ENCODE assay signal across 15 mouse cellular contexts in the genomic region with DNA sequence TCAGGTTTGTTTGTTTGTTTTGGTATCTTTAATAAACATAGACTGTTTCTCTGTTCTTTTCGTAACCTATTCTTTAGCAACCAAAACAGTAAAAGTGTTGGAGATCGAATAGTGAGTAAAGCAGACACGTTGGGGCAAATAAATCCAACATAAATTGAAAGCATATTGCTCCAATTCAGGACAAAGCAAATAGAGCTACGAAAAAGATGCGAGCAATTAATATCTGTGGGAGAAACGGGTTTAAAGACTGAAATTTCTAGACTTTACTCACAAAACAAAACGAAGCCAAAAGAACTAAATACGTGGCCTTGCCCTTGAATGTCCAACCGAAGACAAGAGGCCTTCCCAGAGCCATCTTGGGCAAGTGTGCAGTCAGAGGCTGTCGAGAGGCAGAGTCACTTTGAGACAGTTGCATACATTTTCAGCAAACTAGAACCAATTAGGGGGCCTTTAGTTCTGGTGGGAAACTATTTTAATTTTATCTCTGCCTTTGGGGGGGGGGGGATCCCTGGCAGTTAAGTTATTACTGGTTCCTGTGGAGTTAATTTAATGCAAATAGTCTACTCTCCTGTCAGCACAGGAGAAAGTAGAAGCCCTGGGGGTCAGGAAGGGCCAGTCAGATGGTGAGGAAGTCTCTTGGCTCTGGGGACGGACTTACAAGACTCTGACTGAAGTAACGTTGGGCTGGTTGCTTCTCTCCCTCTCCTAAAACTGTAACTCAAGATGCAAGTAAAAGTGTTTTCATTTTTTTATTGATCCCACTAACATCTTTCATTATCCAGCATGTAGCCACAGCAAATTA. TPM values are rescaled to one million over a fixed set of nuclear protein-coding genes. Genes with fewer than 3 reads are reported as not detected.
DNase-seq lines count a peak whose midpoint lies in the region; ATAC-seq lines count a peak whose summit lies in the region.
"Had no signal": no experiment of that assay in that cellular context is flagged by ENCODE, and none has a peak within 500 bp of the region (broad histone marks: within the 10 kb centered on the region; RNA-seq: fewer than 3 reads in every experiment).

No protein-coding gene starts in this region.

- H3K36me3 ChIP-seq in neural tube, embryonic 15.5 days: no peaks in the 10 kb centered on the region
- no peaks in the 10 kb centered on the region for H3K36me3 ChIP-seq in hindbrain, embryonic 14.5 days (replicated peaks; ENCODE audit: control insufficient read depth, insufficient read depth)
- no peaks in the 10 kb centered on the region for H3K36me3 ChIP-seq in midbrain, embryonic 11.5 days (ENCODE audit: control insufficient read depth, insufficient read depth, low read length)
- H3K36me3 ChIP-seq: embryonic facial prominence, embryonic 12.5 days; liver, embryonic 15.5 days had no signal

- no peaks in the 10 kb centered on the region for H3K9me3 ChIP-seq in neural tube, embryonic 15.5 days (replicated peaks)
- H3K9me3 ChIP-seq in hindbrain, embryonic 14.5 days (ENCODE audit: control insufficient read depth, low read length): no peaks in the 10 kb centered on the region
- H3K9me3 ChIP-seq in midbrain, embryonic 11.5 days (ENCODE audit: control insufficient read depth, low read length): no peaks in the 10 kb centered on the region
- H3K9me3 ChIP-seq: embryonic facial prominence, embryonic 12.5 days; liver, embryonic 15.5 days had no signal

- no peak for ATAC-seq in neural tube, embryonic 15.5 days (ENCODE audit: low FRiP score)
- no peak for ATAC-seq in hindbrain, embryonic 14.5 days (ENCODE audit: low FRiP score)
- ATAC-seq in midbrain, embryonic 11.5 days (ENCODE audit: low FRiP score): no peak

- no peak overlapping the region for H3K9ac ChIP-seq in neural tube, embryonic 15.5 days (replicated peaks)
- peak overlapping the region; percentile 53; the same call in 1 of the 2 replicates for H3K9ac ChIP-seq in hindbrain, embryonic 14.5 days
- no peak overlapping the region for H3K9ac ChIP-seq in midbrain, embryonic 11.5 days (ENCODE audit: low read length)
- H3K9ac ChIP-seq: embryonic facial prominence, embryonic 12.5 days had no signal

- no peak overlapping the region for H3K27ac ChIP-seq in neural tube, embryonic 15.5 days (replicated peaks)
- H3K27ac ChIP-seq in hindbrain, embryonic 14.5 days: peak overlapping the region; percentile 77; the same call in 1 of the 2 replicates
- peak overlapping the region; percentile 56; the same call in 1 of the 2 replicates for H3K27ac ChIP-seq in midbrain, embryonic 11.5 days (ENCODE audit: low read depth, low read length)
- H3K27ac ChIP-seq: embryonic facial prominence, embryonic 12.5 days; liver, embryonic 15.5 days had no signal

- DNase-seq in neural tube, embryonic 10.5 days (ENCODE audit: extremely low spot score, low spot score): peak; percentile 37
- no peak for DNase-seq in hindbrain, embryonic 14.5 days (ENCODE audit: low spot score)
- no peak for DNase-seq in midbrain, embryonic 11.5 days (ENCODE audit: low spot score, missing footprints)
- DNase-seq in retina, postnatal 1 day: peak; percentile 30
- no peak for DNase-seq in urinary bladder, postnatal 36 days (ENCODE audit: low spot score in 2 of 2)
- DNase-seq in right cerebral cortex, postnatal 10 days (ENCODE audit: low spot score in 2 of 2): no peak
- no peak for DNase-seq in cerebellum, adult 9-10 months
- DNase-seq: adrenal gland, postnatal 25 days; cerebellum, adult 11-12 months; kidney, postnatal 14 days; spleen, adult 18-20 months had no signal

- H3K4me2 ChIP-seq in neural tube, embryonic 15.5 days: no peak overlapping the region
- peak overlapping the region; percentile 78 for H3K4me2 ChIP-seq in hindbrain, embryonic 14.5 days (replicated peaks)
- peak overlapping the region; percentile 89 for H3K4me2 ChIP-seq in midbrain, embryonic 11.5 days

- peaks cover 19% of the 10 kb centered on the region for H3K4me1 ChIP-seq in neural tube, embryonic 15.5 days
- H3K4me1 ChIP-seq in hindbrain, embryonic 14.5 days (replicated peaks; ENCODE audit: control insufficient read depth, insufficient read depth, low read length): peaks cover 12% of the 10 kb centered on the region
- H3K4me1 ChIP-seq in midbrain, embryonic 11.5 days (ENCODE audit: control insufficient read depth, insufficient read depth, low read length): peaks cover 23% of the 10 kb centered on the region

- no peak overlapping the region for H3K4me3 ChIP-seq in neural tube, embryonic 15.5 days (replicated peaks)
- H3K4me3 ChIP-seq in hindbrain, embryonic 14.5 days (replicated peaks; ENCODE audit: low read length): peak overlapping the region; percentile 37
- peak overlapping the region; percentile 47 for H3K4me3 ChIP-seq in midbrain, embryonic 11.5 days (ENCODE audit: low read depth, low read length)

- whole genome bisulfite sequencing in neural tube, embryonic 15.5 days: 3% methylated on average over 12 of the region's 12 CpGs
- 4% methylated on average over 12 of the region's 12 CpGs for WGBS in hindbrain, embryonic 14.5 days
- 1% methylated on average over 12 of the region's 12 CpGs for WGBS in midbrain, embryonic 11.5 days

- H3K27me3 ChIP-seq in neural tube, embryonic 15.5 days (replicated peaks): peaks cover 77% of the 10 kb centered on the region
- H3K27me3 ChIP-seq in hindbrain, embryonic 14.5 days (ENCODE audit: control insufficient read depth, insufficient read depth, low read length): peaks cover 90% of the 10 kb centered on the region
- H3K27me3 ChIP-seq in midbrain, embryonic 11.5 days (ENCODE audit: control insufficient read depth, insufficient read depth, low read length): peaks cover 88% of the 10 kb centered on the region

RNA-seq across cellular contexts. Expression of a gene that starts 11.5 kb away (rescaled TPM):
- 2.6 and 3.5 TPM in 2 replicates for polyA plus RNA-seq in neural tube, embryonic 15.5 days (2015; fragmentation: Nextera tagmentation; extraction: Ambion mirVana)
- 6.0 and 6.1 TPM in 2 replicates for polyA plus RNA-seq in hindbrain, embryonic 14.5 days (2014; fragmentation: Nextera tagmentation; extraction: Ambion mirVana)
- 14.7 and 14.8 TPM in 2 replicates for polyA plus RNA-seq in midbrain, embryonic 11.5 days (2014; fragmentation: Nextera tagmentation; extraction: Ambion mirVana)
- polyA plus RNA-seq: thymus, postnatal 0 days had no signal

Comparison
In these comparisons a context has a peak if more than half of its experiments do, and no peak if none do; other contexts are left out.
1. DNase-seq: peak in neural tube, embryonic 10.5 days (single experiment) and retina, postnatal 1 day (single experiment); none in hindbrain, embryonic 14.5 days (single experiment), midbrain, embryonic 11.5 days (single experiment), urinary bladder, postnatal 36 days (0 of 2), right cerebral cortex, postnatal 10 days (0 of 2) and cerebellum, adult 9-10 months (single experiment).